Mouse (Mus musculus) MEL (cell line): ENCODE data around the gene Dusp16. TPM values are rescaled to one million over a fixed set of nuclear protein-coding genes. Genes with fewer than 3 reads are reported as not detected.
A peak's percentile ranks its signal among the peaks of the same experiment; 100 is the strongest.

Source experiments
- DNase-seq: peaks from one replicate; pipeline ENCODE4 v3.0.0; 2011; ENCODE audit warnings: low read depth, low spot score
- H3K27ac ChIP-seq: 2 replicates; pipeline ENCODE4 v1.5.1; 2012; ENCODE audit warnings: low read depth, mild to moderate bottlenecking, control low read depth, low read length, moderate library complexity; ENCODE audit not compliant: control insufficient read depth
- H3K27me3 ChIP-seq, 2 experiments: fragments of 150-350 bp in 1 of 2; sonication (generic) in 1 of 2; 2 replicates each; pipeline ENCODE4 v1.6.1; 2012; ENCODE audit warnings: low read length in 2 of 2, mild to moderate bottlenecking in 2 of 2, improper control_type of control experiment in 1 of 2, moderate library complexity in 1 of 2; ENCODE audit not compliant: insufficient read depth in 2 of 2, control insufficient read depth in 1 of 2
- H3K36me3 ChIP-seq, 2 experiments: 2 replicates each; pipeline ENCODE4 v1.6.1; 2012 to 2014; ENCODE audit warnings: low read length in 2 of 2, improper control_type of control experiment in 1 of 2, inconsistent platforms in 1 of 2, mild to moderate bottlenecking in 1 of 2; ENCODE audit not compliant: insufficient read depth in 2 of 2, control insufficient read depth in 1 of 2
- H3K4me1 ChIP-seq, 2 experiments: fragments of 150-350 bp in 1 of 2; sonication (generic) in 1 of 2; 2 replicates each; pipeline ENCODE4 v1.6.1; 2012; ENCODE audit warnings: low read length in 2 of 2, improper control_type of control experiment in 1 of 2, mild to moderate bottlenecking in 1 of 2; ENCODE audit not compliant: insufficient read depth in 2 of 2, control insufficient read depth in 1 of 2
- H3K4me3 ChIP-seq, 2 experiments: fragments of 150-350 bp in 1 of 2; sonication (generic) in 1 of 2; 2 replicates each; pipeline ENCODE4 v1.5.1; 2012; ENCODE audit warnings: low read depth in 2 of 2, low read length in 2 of 2, mild to moderate bottlenecking in 2 of 2, moderate library complexity in 2 of 2, control low read depth in 1 of 2, improper control_type of control experiment in 1 of 2; ENCODE audit not compliant: control insufficient read depth in 1 of 2, insufficient read depth in 1 of 2
- H3K79me2 ChIP-seq: 2 replicates; pipeline ENCODE4 v1.6.1; 2012; ENCODE audit warnings: mild to moderate bottlenecking, low read length, moderate library complexity; ENCODE audit not compliant: control insufficient read depth, poor library complexity, insufficient read depth
- H3K9ac ChIP-seq: 2 replicates; pipeline ENCODE4 v1.6.1; 2012; ENCODE audit warnings: low read depth, mild to moderate bottlenecking, control low read depth, low read length, moderate library complexity; ENCODE audit not compliant: control insufficient read depth, poor library complexity, severe bottlenecking
- H3K9me3 ChIP-seq: fragments of 150-350 bp; sonication (generic); replicated peaks from 2 replicates; pipeline ENCODE4 v1.6.1; 2012; ENCODE audit warnings: mild to moderate bottlenecking, low read length, improper control_type of control experiment, moderate library complexity; ENCODE audit not compliant: insufficient read depth
- CHD1 ChIP-seq: IDR thresholded peaks from 2 replicates; pipeline ENCODE4 v1.6.1; 2012; ENCODE audit warnings: low read depth, mild to moderate bottlenecking, inconsistent platforms, low read length, improper control_type of control experiment
- CTCF ChIP-seq, 3 experiments: IDR thresholded peaks in 2 of 3; conservative IDR thresholded peaks in 1 of 3; 2 replicates each; pipeline ENCODE4 v1.5.1; 2011 to 2012; ENCODE audit warnings: low read length in 3 of 3, low read depth in 2 of 3, mild to moderate bottlenecking in 2 of 3, improper control_type of control experiment in 1 of 3, inconsistent platforms in 1 of 3, mixed read lengths in 1 of 3, moderate library complexity in 1 of 3; ENCODE audit not compliant: control insufficient read depth in 1 of 3, insufficient read depth in 1 of 3, poor library complexity in 1 of 3, severe bottlenecking in 1 of 3
- ETS1 ChIP-seq: IDR thresholded peaks from 2 replicates; pipeline ENCODE4 v1.6.1; 2012; ENCODE audit warnings: low read depth, mild to moderate bottlenecking, inconsistent platforms, low read length, improper control_type of control experiment, moderate library complexity
- HCFC1 ChIP-seq: IDR thresholded peaks from 2 replicates; pipeline ENCODE4 v1.6.1; 2012; ENCODE audit warnings: low read depth, mild to moderate bottlenecking, inconsistent platforms, low read length, improper control_type of control experiment, moderate library complexity
- JUND ChIP-seq: IDR thresholded peaks from 2 replicates; pipeline ENCODE4 v1.6.1; 2011; ENCODE audit warnings: low read depth, mild to moderate bottlenecking, improper control_type of control experiment, low read length
- MAFK ChIP-seq: IDR thresholded peaks from 2 replicates; pipeline ENCODE4 v1.6.1; 2011; ENCODE audit warnings: low read depth, mild to moderate bottlenecking, low read length, improper control_type of control experiment, borderline replicate concordance
- MAZ ChIP-seq: IDR thresholded peaks from 2 replicates; pipeline ENCODE4 v1.6.1; 2012; ENCODE audit warnings: low read depth, mild to moderate bottlenecking, inconsistent platforms, low read length, improper control_type of control experiment
- MEF2A ChIP-seq: IDR thresholded peaks from 2 replicates; pipeline ENCODE4 v1.6.1; 2014; ENCODE audit warnings: low read depth, mild to moderate bottlenecking, inconsistent platforms, low read length, improper control_type of control experiment; ENCODE audit not compliant: poor library complexity, insufficient replicate concordance, severe bottlenecking; ENCODE audit errors: extremely low read depth
- MXI1 ChIP-seq: IDR thresholded peaks from 2 replicates; pipeline ENCODE4 v1.6.1; 2011; ENCODE audit warnings: mild to moderate bottlenecking, low read depth, low read length, improper control_type of control experiment
- MYB ChIP-seq: IDR thresholded peaks from 2 replicates; pipeline ENCODE4 v1.6.1; 2011; ENCODE audit warnings: mild to moderate bottlenecking, low read depth, low read length, improper control_type of control experiment
- NELFE ChIP-seq: IDR thresholded peaks from 2 replicates; pipeline ENCODE4 v1.6.1; 2011; ENCODE audit warnings: low read depth, low read length, improper control_type of control experiment
- NRF1 ChIP-seq: IDR thresholded peaks from 2 replicates; pipeline ENCODE4 v1.6.1; 2014; ENCODE audit warnings: low read depth, mild to moderate bottlenecking, inconsistent platforms, low read length, improper control_type of control experiment, moderate library complexity; ENCODE audit not compliant: poor library complexity, insufficient read depth, severe bottlenecking
- POLR2AphosphoS5 ChIP-seq: IDR thresholded peaks from 2 replicates; pipeline ENCODE4 v1.6.1; 2012; ENCODE audit warnings: low read depth, borderline replicate concordance, mild to moderate bottlenecking, inconsistent platforms, low read length, moderate library complexity, mixed read lengths
- SIN3A ChIP-seq: IDR thresholded peaks from 2 replicates; pipeline ENCODE4 v1.6.1; 2012; ENCODE audit warnings: low read length, improper control_type of control experiment, inconsistent platforms
- TBP ChIP-seq: IDR thresholded peaks from 2 replicates; pipeline ENCODE4 v1.8.0; 2011; ENCODE audit warnings: low read depth, low read length, improper control_type of control experiment
- ZC3H11A ChIP-seq: IDR thresholded peaks from 2 replicates; pipeline ENCODE4 v1.6.1; 2012; ENCODE audit warnings: low read depth, mild to moderate bottlenecking, inconsistent platforms, low read length, improper control_type of control experiment
- ZKSCAN1 ChIP-seq: IDR thresholded peaks from 2 replicates; pipeline ENCODE4 v1.6.1; 2012; ENCODE audit warnings: low read depth, mild to moderate bottlenecking, inconsistent platforms, low read length, improper control_type of control experiment, moderate library complexity
- ZNF384 ChIP-seq: IDR thresholded peaks from 2 replicates; pipeline ENCODE4 v1.6.1; 2012; ENCODE audit warnings: low read depth, mild to moderate bottlenecking, inconsistent platforms, low read length, improper control_type of control experiment
- polyA plus RNA-seq, 2 experiments: library from polyadenylated mRNA; stranded (reverse) in 1 of 2; unstranded in 1 of 2; fragments of >175 nt in 1 of 2; fragments of >200 nt in 1 of 2; gene quantifications; 2 replicates each; pipeline versions ENCODE4 v1.2.1 to v1.2.4; 2012; ENCODE audit warnings: low replicate concordance in 2 of 2, low read depth in 1 of 2; ENCODE audit not compliant: insufficient read length in 2 of 2, insufficient read depth in 1 of 2, missing spikeins in 1 of 2
- total RNA-seq: library from RNA; depleted of rRNA; stranded (reverse); fragments of 300-350 nt; gene quantifications from 2 replicates; pipeline ENCODE4 v1.2.3, GENCODE M21; 2012; rRNA removed

The Dusp16 gene
- total RNA-seq (1.9 and 2.2 TPM in 2 replicates), polyA plus RNA-seq (1 to 10 TPM in 1 of 2 experiments, not detected in 1; 6.9 TPM)

- peaks cover 5% of the 10 kb centered on the region; the same call in 1 of the 2 replicates for H3K79me2 ChIP-seq
- peak within 1 kb of the TSS; percentile 94 for H3K9ac ChIP-seq
- peaks cover under 1 to 4% of the 10 kb centered on the region in 2 experiments; a peak in 2 of 4 replicates for H3K4me1 ChIP-seq
- peak; percentile 90 for DNase-seq
- H3K9me3 ChIP-seq: no peaks in the 10 kb centered on the region
- H3K36me3 ChIP-seq: peaks cover 0 to 4% of the 10 kb centered on the region in 2 experiments; a peak in 1 of 4 replicates
- no peaks in the 10 kb centered on the region for H3K27me3 ChIP-seq
- peak within 1 kb of the TSS; percentile 96 to 98 for H3K4me3 ChIP-seq
- TF ChIP-seq ZKSCAN1 (no peak), MYB (no peak), MEF2A (peak; percentile 95), NRF1 (no peak), POLR2AphosphoS5 (no peak), ETS1 (peak; percentile 95), JUND (peak; percentile 62; the same call in 1 of the 2 replicates), TBP (no peak), MAFK (no peak), HCFC1 (no peak), NELFE (no peak; the same call in 1 of the 2 replicates), CTCF (IDR thresholded peaks at IDR 0.05 in 2 of 3, conservative IDR thresholded peaks at IDR 0.05 in 1 of 3; ENCODE audit: control insufficient read depth in 1 of 3, insufficient read depth in 1 of 3, low read depth in 2 of 3, low read length in 3 of 3, poor library complexity in 1 of 3, severe bottlenecking in 1 of 3) (no peak), ZNF384 (0 out of 2 replicates have a peak, but pooled peaks have one; percentile 35), MXI1 (no peak), CHD1 (no peak), MAZ (peak; percentile 65; the same call in 1 of the 2 replicates), ZC3H11A (no peak; the same call in 1 of the 2 replicates), SIN3A (no peak; the same call in 1 of the 2 replicates)
- peak within 1 kb of the TSS; percentile 88 for H3K27ac ChIP-seq
Measured at GRCm38 (mm10) chr6:134792141-134793045, at the start of gene Dusp16. Gene Dusp16, minus strand, starts transcription at chr6:134792625.
